Mouse (Mus musculus): ENCODE measurements at regions not wholly inside any gene's neighbourhood (a gene's known extent, or its start where the extent isn't known, plus 50 kb on each side); places are given as distances from the start of the nearest gene placed in this dataset.
"Not testable (repeated sequence)": the region's sequence is repeated elsewhere in the genome, so short reads cannot be mapped to it uniquely, and the experiment has no call there.

DNA sequence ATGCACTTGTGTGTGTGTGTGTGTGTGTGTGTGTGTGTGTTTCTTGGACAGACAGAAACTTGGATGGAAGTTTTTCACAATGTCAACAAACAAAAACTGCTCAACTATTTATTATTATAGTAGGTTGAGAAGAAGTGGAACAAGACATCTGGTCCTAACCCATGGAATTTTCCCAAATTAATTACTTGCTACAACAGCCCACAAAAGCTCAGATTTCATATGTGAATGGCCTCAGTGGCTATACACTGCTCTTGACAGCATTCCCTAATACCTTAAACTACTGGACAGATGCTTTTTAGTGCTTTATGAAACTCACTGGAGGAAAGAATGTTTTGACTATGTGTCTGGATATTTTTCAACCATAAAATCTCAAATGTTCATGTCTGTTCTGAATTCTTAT, 2009.5 kb upstream of the Pcdh17 start:
- ChIA-PET POLR2A (no interaction called here), CTCF (no interaction called here)
- no peak for TF ChIP-seq CTCF (IDR thresholded peaks at IDR 0.05)
- DNase-seq (ENCODE audit: low read depth, low spot score), result no peak
- no peaks in the 10 kb centered on the region for H3K27me3 ChIP-seq
- in situ Hi-C loops (cut with MboI; ENCODE audit: low pct_unique_long_range_greater_than_20kb), result no loop called here
- ATAC-seq, result no peak

DNA sequence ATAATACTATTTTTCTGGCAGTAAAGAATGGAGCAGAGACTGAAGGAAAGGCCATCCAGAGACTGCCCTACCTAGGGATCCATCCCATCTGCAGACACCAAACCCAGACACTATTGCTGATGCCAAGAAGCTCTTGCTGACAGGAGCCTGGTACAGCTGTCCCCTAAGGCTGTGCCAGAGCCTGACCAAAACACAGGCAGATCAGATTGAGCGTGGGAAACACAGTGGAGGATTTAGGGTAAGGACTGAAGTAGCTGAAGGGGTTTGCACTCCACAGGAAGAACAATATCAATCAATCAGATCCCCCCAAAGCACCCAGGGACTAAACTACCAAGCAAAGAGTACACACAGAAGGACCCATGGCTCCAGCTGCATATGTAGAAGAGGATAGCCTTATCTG, 1994.5 kb upstream of the Pcdh17 start:
- POLR2A ChIA-PET; H3K27me3 ChIP-seq; ATAC-seq; DNase-seq (ENCODE audit: low read depth, low spot score); in situ Hi-C loops (cut with MboI; ENCODE audit: low pct_unique_long_range_greater_than_20kb): not testable (repeated sequence)
- CTCF ChIA-PET, result interaction anchor here (1.3 kb wide), 1 partner anchor 8 kb away, joined by 3 read pairs; no protein-coding TSS in a partner anchor

DNA sequence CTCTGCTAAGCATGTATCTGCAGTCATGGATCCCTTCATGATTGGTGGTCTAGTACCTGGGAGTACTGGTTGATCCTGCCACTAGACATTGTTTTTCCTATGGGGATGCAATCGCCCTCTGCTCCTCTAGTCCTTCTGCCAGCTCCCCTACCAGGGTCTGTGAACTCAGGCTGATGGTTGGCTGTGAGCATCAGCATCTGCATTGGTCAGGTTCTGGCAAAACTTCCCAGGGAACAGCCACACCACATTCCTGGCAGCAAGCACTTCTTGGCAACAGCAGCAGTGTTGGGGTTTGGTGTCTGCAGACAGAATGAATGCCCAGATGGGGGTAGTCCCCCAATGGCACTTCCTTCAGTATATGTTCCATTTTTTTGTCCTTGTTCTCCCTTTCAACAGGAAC, 1989.9 kb upstream of the Pcdh17 start:
- ChIA-PET CTCF (no interaction called here), POLR2A (no interaction called here)
- DNase-seq (ENCODE audit: low read depth, low spot score) (no peak), ATAC-seq (no peak)
- no peak for TF ChIP-seq CTCF (IDR thresholded peaks at IDR 0.05)
- in situ Hi-C loops (cut with MboI; ENCODE audit: low pct_unique_long_range_greater_than_20kb), result no loop called here
- H3K27me3 ChIP-seq, result no peaks in the 10 kb centered on the region

DNA sequence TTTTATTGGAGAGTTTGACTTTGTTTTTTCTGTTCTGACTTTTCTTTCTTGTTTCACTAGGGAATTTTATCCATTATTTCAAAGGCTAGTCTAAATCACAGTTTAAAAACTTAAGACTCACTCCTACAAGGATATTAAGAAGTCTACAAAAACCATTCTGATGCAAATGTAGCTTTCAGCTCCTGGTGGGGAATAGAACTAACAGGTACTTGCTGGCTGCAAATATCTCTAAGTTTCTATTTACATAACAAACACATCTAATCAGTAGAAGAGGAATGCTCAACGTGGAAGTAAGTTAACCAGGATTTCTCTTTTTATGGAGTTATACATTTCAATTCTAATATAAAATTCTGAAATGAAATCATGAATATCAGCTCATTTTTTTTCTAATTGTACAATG, 1976.7 kb upstream of the Pcdh17 start:
- POLR2A ChIA-PET, result no interaction called here
- no peak for ATAC-seq

More for the DNA sequence above, 1976.7 kb upstream of the Pcdh17 start:
- no peaks in the 10 kb centered on the region for H3K27me3 ChIP-seq
- CTCF ChIA-PET, result no interaction called here
- no peak for DNase-seq (ENCODE audit: low read depth, low spot score)
- in situ Hi-C loops (cut with MboI; ENCODE audit: low pct_unique_long_range_greater_than_20kb), result no loop called here
- TF ChIP-seq CTCF (IDR thresholded peaks at IDR 0.05), result no peak
